Mouse (Mus musculus) telencephalon, adult 2 months (tissue): Measurements from ENCODE around the gene Fer.

Experiments used
- DNase-seq: peaks from one replicate; pipeline ENCODE4 v3.0.0-alpha.2; 2011; ENCODE audit warnings: low read depth, low spot score

Gene Fer

GRCm38 (mm10) chr17:64139231-64139915, 276.5 kb downstream of the Fer start:
- DNase-seq = no peak

DNA sequence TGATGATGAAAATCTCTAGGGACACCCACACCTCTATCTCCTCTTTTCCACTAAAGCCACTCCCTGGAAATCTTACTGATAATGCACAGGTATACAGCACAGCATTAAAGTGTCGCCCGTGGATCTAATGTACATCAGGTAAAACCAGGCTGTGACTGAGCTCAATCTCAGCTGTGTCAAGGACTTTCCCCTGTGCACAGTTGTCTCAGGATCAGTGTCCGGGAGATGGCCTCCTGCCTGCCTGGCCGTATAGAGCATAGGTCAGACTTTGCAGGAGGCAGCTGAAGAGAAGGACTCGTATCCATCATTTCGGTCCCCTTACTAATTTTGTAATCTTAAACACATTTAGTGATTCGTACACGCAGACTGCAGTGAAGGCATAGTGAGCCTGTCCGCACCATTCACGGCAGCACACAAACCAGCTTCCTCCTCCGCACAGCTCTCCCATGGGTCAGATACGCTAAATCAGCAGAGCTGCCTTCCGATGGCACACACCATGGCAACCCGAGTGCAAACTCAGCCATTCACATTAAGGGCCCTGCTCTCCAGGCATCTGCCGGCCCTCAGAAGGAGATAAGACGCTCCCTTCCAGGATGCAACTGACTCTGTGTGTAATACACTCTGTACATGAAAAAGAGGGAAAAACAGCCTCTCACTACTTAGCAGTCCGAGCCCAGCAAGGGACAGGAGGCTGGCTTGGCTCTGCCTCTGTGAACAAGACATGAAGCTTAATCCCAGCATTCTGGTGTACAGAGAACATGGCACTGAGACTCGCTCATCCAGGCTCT, 277.4 kb downstream of the Fer start:
- no peak for DNase-seq

DNA sequence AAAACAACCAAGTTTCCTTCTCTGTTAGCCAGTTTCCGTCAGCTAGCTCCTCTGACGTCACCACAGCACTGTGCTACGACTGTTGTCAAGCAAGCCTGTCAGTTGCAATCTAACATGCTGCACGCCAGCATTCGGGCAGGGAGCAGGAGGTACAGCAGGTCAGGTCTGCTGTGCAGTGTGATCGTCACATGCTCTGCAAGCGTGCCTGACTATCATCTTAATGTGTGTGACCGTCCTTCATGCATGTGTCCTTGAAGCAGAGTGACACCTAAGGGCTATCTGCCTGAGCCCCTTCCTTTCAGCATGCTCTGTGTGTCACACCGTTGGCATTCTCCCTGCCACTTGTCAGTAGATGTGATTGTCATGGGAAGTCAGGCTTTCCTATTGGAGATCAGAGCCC, 279.0 kb downstream of the Fer start:
- no peak for DNase-seq

- no peak for DNase-seq
These were observed 283.5 kb downstream of the Fer start for GRCm38 (mm10) chr17:64146409-64146808.

DNA sequence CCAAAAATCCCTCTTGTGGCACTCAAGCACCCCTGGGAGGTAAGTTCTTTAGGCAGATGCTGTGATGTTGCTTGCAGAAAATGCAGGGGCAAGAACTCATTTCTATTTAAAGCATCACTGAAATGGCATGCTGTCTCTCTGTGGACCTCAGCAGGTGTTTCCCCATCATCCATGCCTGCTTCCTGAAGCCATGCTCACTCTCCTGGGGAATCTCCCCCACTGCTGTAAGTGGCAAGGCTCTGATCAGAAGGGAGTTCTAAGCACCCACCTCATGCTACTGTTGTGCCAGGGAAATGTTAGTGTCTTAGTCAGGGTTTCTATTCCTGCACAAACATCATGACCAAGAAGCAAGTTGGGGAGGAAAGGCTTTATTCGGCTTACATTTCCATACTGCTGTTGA, 287.9 kb downstream of the Fer start:
- DNase-seq = no peak

DNA sequence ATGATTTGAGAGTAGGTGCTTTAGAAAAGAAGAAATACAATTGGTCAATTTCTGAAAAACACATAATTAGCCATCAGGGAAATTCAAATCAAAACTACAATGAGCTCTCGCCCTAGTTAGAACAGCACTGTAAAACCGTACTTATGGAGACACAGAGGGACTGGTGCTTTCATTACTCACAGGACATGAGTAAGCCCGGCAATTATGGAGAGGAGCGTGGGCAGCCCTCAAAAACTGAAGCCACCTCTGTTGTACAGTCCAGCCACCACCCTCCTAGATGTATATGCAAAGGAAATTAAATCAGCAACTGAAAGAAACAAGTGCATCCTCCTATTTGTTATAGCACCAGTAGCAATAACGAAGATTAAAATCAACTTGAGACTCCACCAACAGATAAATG, 304.9 kb downstream of the Fer start:
- DNase-seq = no peak

- no peak for DNase-seq
These were observed 307.2 kb downstream of the Fer start for GRCm38 (mm10) chr17:64170019-64170418.

- DNase-seq = no peak
These were observed 309.6 kb downstream of the Fer start for GRCm38 (mm10) chr17:64172474-64172873.

GRCm38 (mm10) chr17:64180546-64180945, 317.7 kb downstream of the Fer start:
- no peak for DNase-seq

GRCm38 (mm10) chr17:64181291-64181690, 318.4 kb downstream of the Fer start:
- DNase-seq = no peak

DNA sequence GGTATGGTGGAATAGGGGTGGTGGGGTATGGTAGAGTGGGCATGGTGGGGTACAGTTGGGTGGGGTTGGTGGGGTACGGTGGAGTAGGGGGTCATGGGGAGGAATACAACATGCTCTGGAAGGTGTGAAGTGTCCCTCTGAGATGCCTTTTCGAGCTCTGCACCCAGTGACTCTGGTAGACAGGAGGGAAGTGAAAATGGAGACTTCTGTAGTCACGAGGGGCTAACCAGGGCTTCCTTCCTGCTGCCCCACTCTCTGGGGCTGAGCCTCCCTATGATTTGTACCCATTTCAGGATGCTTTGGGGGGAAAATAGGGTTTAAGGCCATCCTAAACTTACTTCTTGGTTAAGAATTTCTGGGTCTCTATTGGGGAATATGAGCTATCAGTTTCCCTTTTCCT, 319.7 kb downstream of the Fer start:
- no peak for DNase-seq

- DNase-seq = peak; percentile 54
These were observed 320.3 kb downstream of the Fer start for GRCm38 (mm10) chr17:64183196-64183595.
